Mouse (Mus musculus) adrenal gland, adult 8-10 months (tissue): ENCODE data around the gene Macrod2. TPM values are rescaled to one million over a fixed set of nuclear protein-coding genes. Genes with fewer than 3 reads are reported as not detected.

Experiments used
- DNase-seq: peaks from one replicate; pipeline ENCODE4 v3.0.0; 2022
- total RNA-seq, 4 experiments: library from RNA; stranded (reverse); gene quantifications; 2 replicates each; pipeline ENCODE4 v1.2.4; 2022

Macrod2 gene
- total RNA-seq, 4 experiments from 2014 or later = 5.2 to 11.9 (median 7.8) TPM

DNA sequence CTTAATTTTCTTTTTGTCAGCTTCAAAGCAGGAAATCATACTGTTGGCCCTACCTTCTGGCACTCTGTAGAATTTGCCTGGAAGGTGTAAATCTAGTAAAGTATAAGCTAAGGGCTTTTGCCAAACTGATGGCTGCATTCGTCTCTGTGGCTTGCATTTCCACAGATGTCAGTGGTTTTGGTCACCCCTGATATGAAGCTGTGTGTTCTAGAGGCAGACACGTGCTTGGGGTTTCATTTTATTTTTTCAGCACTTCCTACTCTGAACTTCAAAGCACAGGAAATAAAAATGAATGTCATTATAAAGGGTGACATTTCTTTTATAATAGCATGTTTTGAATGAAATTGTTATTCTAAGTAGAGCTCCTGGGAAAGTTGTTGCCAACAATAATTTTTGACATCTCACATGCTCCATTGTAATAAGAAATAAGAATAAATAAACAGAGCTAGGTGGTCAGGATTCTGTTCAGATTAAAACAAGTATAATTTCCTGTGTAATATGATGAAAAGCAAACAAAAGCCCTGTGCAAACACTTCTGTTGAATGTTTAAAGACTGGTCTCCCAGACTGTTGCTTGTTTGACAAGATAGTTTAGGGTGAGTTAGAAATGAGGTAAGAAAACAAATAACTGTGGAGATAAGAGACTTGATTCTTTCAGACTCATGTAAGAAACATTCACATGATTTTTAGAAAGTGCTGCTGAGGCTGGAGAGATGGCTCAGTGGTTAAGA lies 424.4 kb downstream of the Macrod2 start:
- no peak for DNase-seq

DNA sequence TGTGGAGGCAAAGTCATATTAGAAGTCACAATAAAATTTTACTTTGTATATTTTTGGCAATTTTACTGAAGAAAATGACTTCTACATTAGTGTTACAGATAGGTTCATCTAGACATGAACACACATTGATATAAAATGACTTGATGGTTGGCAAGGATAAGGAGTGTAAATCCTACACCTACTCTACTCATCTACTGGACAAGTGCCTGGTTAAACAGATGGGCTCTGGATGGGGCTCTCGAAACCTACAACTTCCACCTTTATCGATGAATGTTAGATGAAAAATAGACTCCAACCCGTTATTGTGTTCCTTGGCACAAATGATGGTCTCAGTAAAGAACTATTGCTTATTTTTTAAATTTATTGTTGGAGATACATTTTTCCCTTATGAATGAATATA lies 427.3 kb downstream of the Macrod2 start:
- no peak for DNase-seq

DNA sequence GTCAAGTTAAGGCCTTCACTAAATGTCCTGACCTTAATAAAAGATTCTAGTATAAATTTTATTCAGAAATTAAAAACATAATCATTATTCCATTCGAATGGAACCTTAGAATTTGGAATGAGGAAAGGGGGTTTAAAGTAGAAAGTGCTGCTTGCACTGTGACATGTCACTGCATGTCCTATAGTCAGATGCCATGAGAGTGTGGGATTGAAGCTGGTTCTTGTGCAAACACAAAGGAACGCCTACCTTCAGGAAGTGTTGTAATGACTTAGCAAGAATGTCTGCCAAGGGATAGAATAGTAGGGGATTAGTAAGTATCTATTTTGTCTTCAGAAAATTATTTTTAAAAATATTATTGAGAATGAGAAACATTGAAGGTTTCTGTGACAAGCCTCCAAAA lies 431.1 kb downstream of the Macrod2 start:
- DNase-seq = no peak

GRCm38 (mm10) chr2:140828859-140829258 lies 433.8 kb downstream of the Macrod2 start:
- no peak for DNase-seq

DNA sequence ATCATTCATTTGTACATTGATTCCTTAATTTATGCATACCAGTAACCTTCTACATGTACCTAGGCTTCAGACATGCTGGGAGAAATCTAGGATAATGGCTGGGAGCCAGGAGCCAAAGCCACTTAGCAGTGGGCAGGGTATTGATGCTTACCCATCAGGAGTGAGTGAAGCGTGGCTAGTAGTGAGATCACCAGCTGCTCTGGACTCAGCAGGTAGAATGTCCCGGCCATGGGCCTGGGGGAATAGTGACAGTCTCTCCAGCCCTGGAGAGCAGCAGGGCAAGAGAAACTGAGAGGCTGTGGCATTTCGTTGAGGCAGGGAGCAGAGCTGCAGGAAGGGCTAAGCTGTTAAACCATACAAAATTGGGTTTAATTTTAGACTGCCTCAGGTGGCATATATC lies 435.0 kb downstream of the Macrod2 start:
- DNase-seq = no peak

DNA sequence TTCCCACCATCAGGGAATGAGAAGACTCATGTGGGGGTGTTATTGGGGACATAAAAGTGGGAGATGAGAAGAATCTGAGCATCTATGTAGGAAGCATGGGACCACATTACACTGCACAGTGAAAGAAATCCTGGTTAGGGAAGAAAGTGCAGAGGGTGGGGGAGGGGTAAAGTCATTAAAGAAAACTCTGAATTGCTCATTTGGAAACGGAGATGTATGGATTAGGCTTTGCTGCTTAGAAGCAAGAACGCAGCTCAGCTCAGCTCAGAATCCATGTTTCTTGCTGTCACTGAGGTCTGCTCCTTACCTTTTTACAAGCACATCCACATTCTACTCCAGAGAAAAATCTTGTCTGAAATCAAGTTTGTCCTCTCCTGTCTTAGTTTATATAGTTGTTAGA lies 444.3 kb downstream of the Macrod2 start:
- DNase-seq = no peak

DNA sequence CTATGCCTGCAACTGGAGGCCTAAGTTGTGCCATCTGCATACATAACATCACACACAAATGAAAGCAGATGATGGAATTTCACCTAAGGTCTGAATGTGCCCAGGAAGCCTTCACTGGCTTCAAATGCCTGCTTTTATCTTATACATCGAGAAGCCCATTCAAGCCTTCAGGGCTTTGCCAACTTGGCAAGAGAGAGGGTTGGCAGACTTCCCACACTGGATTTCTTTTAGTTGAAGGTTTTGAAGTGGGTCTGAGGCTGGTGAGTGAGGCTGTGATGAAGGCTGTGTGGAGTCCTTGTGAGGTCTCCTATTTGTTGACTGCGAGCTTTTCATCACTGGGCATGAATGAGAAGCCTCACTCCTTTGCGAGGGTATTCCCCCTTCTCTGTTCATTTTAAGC lies 444.8 kb downstream of the Macrod2 start:
- peak; percentile 61 for DNase-seq

GRCm38 (mm10) chr2:140844030-140844429 lies 448.9 kb downstream of the Macrod2 start:
- no peak for DNase-seq

- DNase-seq = no peak
These were observed 452.8 kb downstream of the Macrod2 start for GRCm38 (mm10) chr2:140847817-140848428.

- DNase-seq = no peak
These were observed 458.4 kb downstream of the Macrod2 start for GRCm38 (mm10) chr2:140853538-140853937.

- no peak for DNase-seq
These were observed 466.2 kb downstream of the Macrod2 start for GRCm38 (mm10) chr2:140861356-140861755.

GRCm38 (mm10) chr2:140862736-140863135 lies 467.6 kb downstream of the Macrod2 start:
- DNase-seq = no peak

GRCm38 (mm10) chr2:140865636-140866035 lies 470.5 kb downstream of the Macrod2 start:
- DNase-seq = no peak

GRCm38 (mm10) chr2:140867116-140867515 lies 472.0 kb downstream of the Macrod2 start:
- no peak for DNase-seq

DNA sequence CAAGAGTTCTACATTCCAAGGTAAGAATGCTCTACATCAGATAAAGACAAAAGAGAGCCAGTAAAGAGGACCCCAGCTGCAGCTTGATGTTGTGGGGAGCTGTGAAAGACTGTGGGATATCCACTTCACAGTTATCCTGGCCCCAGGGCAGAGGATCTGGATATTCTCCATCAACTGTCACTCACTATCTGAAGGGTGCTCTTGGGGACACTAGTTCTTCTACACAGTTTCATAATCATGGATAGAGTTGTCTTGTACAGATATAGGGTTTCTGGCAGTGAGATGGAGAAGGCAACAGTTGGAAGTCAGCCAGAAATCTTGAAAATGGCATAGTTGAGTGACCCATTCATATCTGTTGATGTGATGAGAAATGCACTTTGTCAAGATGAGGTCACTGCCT lies 490.1 kb downstream of the Macrod2 start:
- DNase-seq = no peak

GRCm38 (mm10) chr2:140890683-140891082 lies 495.6 kb downstream of the Macrod2 start:
- DNase-seq = no peak

DNA sequence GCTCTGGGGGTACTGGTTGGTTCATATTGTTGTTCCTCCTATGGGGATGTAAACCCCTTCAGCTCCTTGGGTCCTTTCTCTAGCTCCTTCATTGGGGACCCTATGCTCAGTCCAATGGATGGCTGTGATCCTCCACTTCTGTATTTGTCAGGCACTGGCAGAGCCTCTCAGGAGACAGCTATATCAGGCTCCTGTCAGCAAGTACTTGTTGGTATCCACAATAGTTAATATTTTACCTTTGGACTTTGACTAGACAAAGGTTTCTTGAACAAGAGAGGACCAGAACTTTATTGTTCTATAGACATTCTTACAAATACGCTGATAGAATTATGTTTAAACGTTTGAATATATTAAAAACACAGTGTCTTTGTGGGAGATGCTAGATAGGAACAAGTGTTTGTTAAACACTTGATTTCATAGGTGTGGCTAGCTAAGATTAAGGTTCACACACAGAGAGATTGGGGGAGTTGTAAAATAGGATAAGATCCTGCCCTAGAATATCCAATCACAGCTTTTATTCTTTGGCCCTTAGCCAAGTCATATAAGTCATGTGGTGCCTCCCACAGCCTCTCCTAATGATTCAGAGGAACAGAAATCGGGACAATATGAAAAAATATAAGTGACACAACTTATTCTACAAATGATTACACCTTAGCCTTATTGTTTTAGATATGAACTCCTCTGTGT lies 501.4 kb downstream of the Macrod2 start:
- no peak for DNase-seq

DNA sequence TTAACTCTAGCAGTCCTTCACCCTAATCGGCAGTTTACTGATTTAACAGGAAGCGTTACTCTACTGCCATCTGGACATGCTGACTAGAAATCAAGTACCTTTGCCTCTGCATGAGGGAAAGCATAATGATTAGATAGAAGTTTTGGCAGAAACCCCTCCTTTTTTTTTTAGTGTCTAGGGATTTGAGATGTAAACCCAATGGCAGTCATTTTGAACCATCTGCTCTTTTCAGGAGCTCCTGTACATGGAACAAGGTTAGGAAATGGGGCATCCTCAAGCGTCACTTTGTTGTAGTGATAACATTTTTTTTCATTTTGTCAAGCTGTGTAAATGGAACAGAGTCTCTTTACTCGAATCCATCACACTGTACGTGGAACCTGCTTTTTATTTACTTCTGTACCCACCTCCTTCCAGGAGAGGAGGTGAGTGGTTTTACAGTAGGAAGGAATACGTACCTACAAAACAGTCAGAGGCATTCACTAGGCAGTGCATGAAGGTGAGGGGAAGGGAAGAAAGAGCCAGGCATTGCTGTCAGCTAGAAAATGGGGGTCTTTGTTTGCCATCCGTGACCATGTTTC lies 503.4 kb downstream of the Macrod2 start:
- no peak for DNase-seq

DNA sequence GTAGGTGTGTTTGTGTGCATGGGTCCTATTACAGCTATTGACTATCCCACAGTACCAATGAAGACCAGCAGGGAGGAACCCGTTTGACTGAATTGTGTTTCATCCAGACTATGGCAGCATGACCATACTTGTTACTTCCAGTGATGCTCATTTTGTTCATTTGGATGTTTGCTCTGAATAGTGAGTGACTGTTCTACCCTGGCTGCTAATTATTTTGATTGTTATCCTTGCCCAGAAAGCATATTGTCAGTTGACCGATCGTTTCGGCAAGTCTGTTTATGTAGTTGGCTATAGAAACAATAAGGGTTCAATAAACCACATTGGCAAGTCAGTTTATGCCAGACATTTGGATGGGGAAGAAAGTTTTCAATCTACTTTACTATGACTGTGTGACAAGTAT lies 510.2 kb downstream of the Macrod2 start:
- DNase-seq = no peak

DNA sequence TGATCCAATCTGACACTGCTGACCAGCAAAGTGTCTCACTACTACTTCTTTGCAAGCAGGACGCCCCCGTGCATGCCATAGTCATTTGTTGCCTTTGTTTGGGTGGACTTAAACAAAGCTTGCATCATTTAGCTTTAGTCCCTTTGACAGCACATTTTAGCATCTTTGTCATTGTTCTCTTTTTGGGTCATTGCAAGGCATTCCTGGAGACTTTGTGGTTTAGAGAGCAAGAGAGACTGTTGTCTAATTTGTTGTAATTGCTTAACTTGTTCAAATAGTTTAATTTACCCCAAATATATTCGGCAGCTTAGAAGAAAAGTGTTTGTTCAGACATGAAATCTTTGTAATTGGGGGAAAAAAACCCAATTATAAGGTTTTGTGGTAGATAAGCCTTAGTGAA lies 511.0 kb downstream of the Macrod2 start:
- no peak for DNase-seq

- DNase-seq = no peak
These were observed 516.4 kb downstream of the Macrod2 start for GRCm38 (mm10) chr2:140911463-140911862.

DNA sequence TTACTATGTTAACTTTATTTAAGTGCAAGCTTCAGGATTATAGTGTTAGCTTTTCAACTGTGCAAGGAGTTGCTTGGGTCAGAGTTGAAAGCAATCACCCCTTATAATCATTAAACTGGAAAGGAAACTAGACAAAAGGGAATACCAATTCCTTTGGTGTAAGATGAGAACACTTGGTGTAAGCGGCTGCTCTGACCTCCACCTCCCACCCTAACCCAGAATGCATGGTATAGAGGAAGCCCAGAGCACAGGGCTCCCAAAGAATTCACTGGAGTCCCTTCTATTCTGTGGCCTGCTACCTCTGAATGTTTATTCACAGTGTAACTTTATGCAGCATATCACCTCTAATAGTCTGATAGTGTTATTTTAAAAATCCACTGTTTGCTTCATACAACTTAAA lies 517.1 kb downstream of the Macrod2 start:
- DNase-seq = no peak

DNA sequence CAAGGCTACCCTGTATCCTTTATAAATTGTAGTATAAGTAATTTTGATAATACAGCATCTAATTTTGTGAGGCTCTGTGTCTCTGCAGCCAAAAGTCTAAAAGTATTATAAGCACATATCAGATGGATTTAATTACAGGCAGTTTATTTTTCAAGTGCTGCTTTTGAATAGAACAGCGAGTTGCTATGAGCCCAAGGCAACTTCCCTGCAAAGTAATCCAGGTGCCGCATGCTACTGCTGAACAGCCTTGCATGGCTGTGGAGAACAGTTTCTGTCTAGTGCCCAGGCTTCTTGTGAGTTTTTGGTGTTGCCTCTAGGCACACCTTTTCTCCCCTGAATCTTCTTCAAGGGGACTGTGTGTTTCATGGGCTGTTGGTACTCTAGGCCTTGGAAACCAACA lies 517.8 kb downstream of the Macrod2 start:
- no peak for DNase-seq
